Mouse (Mus musculus): ENCODE measurements around the gene Bdh1. TPM values are rescaled to one million over a fixed set of nuclear protein-coding genes. Genes with fewer than 3 reads are reported as not detected.
"Not testable (repeated sequence)": the region's sequence is repeated elsewhere in the genome, so short reads cannot be mapped to it uniquely, and the experiment has no call there.

Gene Bdh1
- 327 and 338 TPM in 2 replicates for polyA plus RNA-seq (2015; fragmentation: Nextera tagmentation; extraction: Ambion mirVana)

DNA sequence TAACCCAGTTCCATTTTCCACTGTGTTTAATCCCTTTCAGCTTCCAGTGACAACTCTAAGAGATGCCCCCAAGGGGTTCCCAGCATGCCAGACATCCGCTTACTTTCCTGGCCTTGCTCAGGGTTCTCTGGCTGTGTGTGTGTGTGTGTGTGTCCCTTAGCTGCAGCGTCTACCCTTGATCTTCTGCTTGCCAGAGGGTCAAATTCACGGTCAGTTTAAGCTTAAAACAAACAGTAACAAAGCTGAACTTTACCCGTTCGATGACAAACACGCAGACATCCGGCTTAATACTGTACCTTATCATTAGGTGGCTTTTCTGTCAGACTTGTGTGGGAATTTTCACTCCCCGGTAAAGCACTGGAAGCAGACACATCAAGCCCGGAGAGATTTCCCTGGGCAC, at the start of gene Bdh1:
TSS of gene Bdh1 (plus strand) at position 281 of the 400 bp plus-strand sequence.
- H3K9me3 ChIP-seq (ENCODE audit: control insufficient read depth): no peaks in the 10 kb centered on the region
- H3K4me3 ChIP-seq (ENCODE audit: low read depth, low read length): no peak within 1 kb of the TSS
- no peaks in the 10 kb centered on the region for H3K27me3 ChIP-seq (replicated peaks; ENCODE audit: control insufficient read depth, insufficient read depth, low read length)
- no peak for TF ChIP-seq CTCF (IDR thresholded peaks at IDR 0.05; ENCODE audit: low read depth)
- peak; percentile 14; the same call in 1 of the 2 replicates for ATAC-seq
- H3K27ac ChIP-seq (ENCODE audit: low read depth, low read length): peak within 1 kb of the TSS; percentile 76
- H3K4me2 ChIP-seq (replicated peaks; ENCODE audit: low read depth): peak within 1 kb of the TSS; percentile 4; the same call in 1 of the 2 replicates
- no peaks in the 10 kb centered on the region for H3K36me3 ChIP-seq (ENCODE audit: control insufficient read depth, insufficient read depth)
- WGBS: 22% methylated on average over 9 of the region's 9 CpGs
- H3K4me1 ChIP-seq (replicated peaks; ENCODE audit: control insufficient read depth, insufficient read depth, low read length): no peaks in the 10 kb centered on the region
- no peak within 1 kb of the TSS for H3K9ac ChIP-seq (ENCODE audit: low read depth, low read length)

GRCm38 (mm10) chr16:31372316-31372715, 49.8 kb upstream of the Bdh1 start:
- not testable (repeated sequence) for H3K27ac ChIP-seq (ENCODE audit: low read depth, low read length); H3K4me1 ChIP-seq (replicated peaks; ENCODE audit: control insufficient read depth, insufficient read depth, low read length); H3K36me3 ChIP-seq (ENCODE audit: control insufficient read depth, insufficient read depth); H3K27me3 ChIP-seq (replicated peaks; ENCODE audit: control insufficient read depth, insufficient read depth, low read length); ATAC-seq; H3K4me3 ChIP-seq (ENCODE audit: low read depth, low read length); H3K4me2 ChIP-seq (replicated peaks; ENCODE audit: low read depth); H3K9ac ChIP-seq (ENCODE audit: low read depth, low read length); H3K9me3 ChIP-seq (ENCODE audit: control insufficient read depth)
- WGBS: 95% methylated on average over 3 of the region's 3 CpGs

- 36% methylated on average over 4 of the region's 4 CpGs for WGBS
- H3K36me3 ChIP-seq (ENCODE audit: control insufficient read depth, insufficient read depth); H3K4me1 ChIP-seq (replicated peaks; ENCODE audit: control insufficient read depth, insufficient read depth, low read length); H3K4me2 ChIP-seq (replicated peaks; ENCODE audit: low read depth); H3K27ac ChIP-seq (ENCODE audit: low read depth, low read length); H3K9me3 ChIP-seq (ENCODE audit: control insufficient read depth); H3K27me3 ChIP-seq (replicated peaks; ENCODE audit: control insufficient read depth, insufficient read depth, low read length); H3K9ac ChIP-seq (ENCODE audit: low read depth, low read length); H3K4me3 ChIP-seq (ENCODE audit: low read depth, low read length): not testable (repeated sequence)
- ATAC-seq: peak; percentile 98
Observed at GRCm38 (mm10) chr16:31375877-31376582, 46.0 kb upstream of the Bdh1 start.

- not testable (repeated sequence) for H3K27ac ChIP-seq (ENCODE audit: low read depth, low read length); H3K4me3 ChIP-seq (ENCODE audit: low read depth, low read length); H3K4me1 ChIP-seq (replicated peaks; ENCODE audit: control insufficient read depth, insufficient read depth, low read length); H3K9ac ChIP-seq (ENCODE audit: low read depth, low read length); H3K27me3 ChIP-seq (replicated peaks; ENCODE audit: control insufficient read depth, insufficient read depth, low read length); H3K36me3 ChIP-seq (ENCODE audit: control insufficient read depth, insufficient read depth); H3K4me2 ChIP-seq (replicated peaks; ENCODE audit: low read depth); ATAC-seq; H3K9me3 ChIP-seq (ENCODE audit: control insufficient read depth)
- 83% methylated on average over 3 of the region's 3 CpGs for WGBS
Observed at GRCm38 (mm10) chr16:31388269-31388668, 33.8 kb upstream of the Bdh1 start.

- WGBS: 48% methylated on average over 2 of the region's 2 CpGs
- no peaks in the 10 kb centered on the region for H3K9me3 ChIP-seq (ENCODE audit: control insufficient read depth)
- H3K27me3 ChIP-seq (replicated peaks; ENCODE audit: control insufficient read depth, insufficient read depth, low read length): no peaks in the 10 kb centered on the region
Observed at GRCm38 (mm10) chr16:31399231-31399630, 22.8 kb upstream of the Bdh1 start.

DNA sequence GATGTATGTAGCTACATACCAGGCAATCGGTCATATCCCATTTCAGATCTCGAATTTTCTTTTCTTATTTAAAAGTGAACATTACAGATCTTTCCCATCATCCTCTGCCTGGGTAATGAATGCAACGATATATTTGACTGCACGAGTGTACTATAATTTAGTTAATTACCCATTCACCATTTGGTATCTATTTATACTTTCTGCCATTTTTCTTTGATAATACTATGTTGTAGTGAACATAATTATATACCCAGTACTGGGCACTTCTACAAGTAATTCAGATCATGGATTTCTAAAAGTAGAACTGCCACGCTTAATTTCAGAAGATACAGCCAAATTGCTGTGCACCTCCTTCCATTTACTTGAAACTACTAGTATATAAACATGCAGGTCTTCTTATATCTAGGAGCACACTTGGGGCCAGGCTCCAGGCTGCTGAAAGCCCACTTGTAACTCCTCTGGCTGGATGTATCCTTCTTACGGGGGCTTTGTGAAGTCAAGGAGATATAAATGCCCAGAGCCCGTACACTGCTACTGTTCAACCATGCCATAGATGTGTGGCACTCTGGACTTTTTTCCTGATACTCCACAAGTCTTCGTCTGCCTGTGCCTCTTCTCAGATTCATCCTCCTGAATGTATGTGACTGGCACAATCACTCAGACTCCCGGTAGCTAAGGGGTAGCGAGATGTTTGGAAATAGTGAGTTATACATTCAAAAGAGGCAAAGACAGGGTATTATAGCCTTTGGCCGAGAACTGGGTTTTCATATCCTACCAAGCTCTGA, 21.0 kb upstream of the Bdh1 start:
- Histone ChIP-seq H3K4me1 (replicated peaks; ENCODE audit: control insufficient read depth, insufficient read depth, low read length) (no peaks in the 10 kb centered on the region), H3K36me3 (ENCODE audit: control insufficient read depth, insufficient read depth) (no peaks in the 10 kb centered on the region), H3K4me3 (ENCODE audit: low read depth, low read length) (no peak overlapping the region), H3K27me3 (replicated peaks; ENCODE audit: control insufficient read depth, insufficient read depth, low read length) (no peaks in the 10 kb centered on the region), H3K9ac (ENCODE audit: low read depth, low read length) (no peak overlapping the region), H3K27ac (ENCODE audit: low read depth, low read length) (no peak overlapping the region), H3K4me2 (replicated peaks; ENCODE audit: low read depth) (no peak overlapping the region), H3K9me3 (ENCODE audit: control insufficient read depth) (no peaks in the 10 kb centered on the region)
- 93% methylated on average over 11 of the region's 11 CpGs for WGBS
- no peak for ATAC-seq
- TF ChIP-seq CTCF (IDR thresholded peaks at IDR 0.05; ENCODE audit: low read depth): no peak

More at GRCm38 (mm10) chr16:31399231-31399630, 22.8 kb upstream of the Bdh1 start:
- H3K27ac ChIP-seq (ENCODE audit: low read depth, low read length): no peak overlapping the region
- no peak overlapping the region for H3K4me2 ChIP-seq (replicated peaks; ENCODE audit: low read depth)
- ATAC-seq: 0 out of 2 replicates have a peak, but pooled peaks have one; percentile 53
- TF ChIP-seq CTCF (IDR thresholded peaks at IDR 0.05; ENCODE audit: low read depth): no peak
- H3K4me3 ChIP-seq (ENCODE audit: low read depth, low read length): no peak overlapping the region
- H3K36me3 ChIP-seq (ENCODE audit: control insufficient read depth, insufficient read depth): no peaks in the 10 kb centered on the region
- no peak overlapping the region for H3K9ac ChIP-seq (ENCODE audit: low read depth, low read length)
- H3K4me1 ChIP-seq (replicated peaks; ENCODE audit: control insufficient read depth, insufficient read depth, low read length): no peaks in the 10 kb centered on the region

All from intestine, postnatal 0 days (tissue).